Mouse (Mus musculus) 3T3-L1 (cell line): ENCODE results near the gene Foxb2.
"Not testable (repeated sequence)": the region's sequence is repeated elsewhere in the genome, so short reads cannot be mapped to it uniquely, and the experiment has no call there.

ENCODE experiments used
- DNase-seq: peaks from one replicate; pipeline ENCODE4 v3.0.0-alpha.2; 2015; ENCODE audit warnings: low read depth, low spot score

Foxb2 gene

DNA sequence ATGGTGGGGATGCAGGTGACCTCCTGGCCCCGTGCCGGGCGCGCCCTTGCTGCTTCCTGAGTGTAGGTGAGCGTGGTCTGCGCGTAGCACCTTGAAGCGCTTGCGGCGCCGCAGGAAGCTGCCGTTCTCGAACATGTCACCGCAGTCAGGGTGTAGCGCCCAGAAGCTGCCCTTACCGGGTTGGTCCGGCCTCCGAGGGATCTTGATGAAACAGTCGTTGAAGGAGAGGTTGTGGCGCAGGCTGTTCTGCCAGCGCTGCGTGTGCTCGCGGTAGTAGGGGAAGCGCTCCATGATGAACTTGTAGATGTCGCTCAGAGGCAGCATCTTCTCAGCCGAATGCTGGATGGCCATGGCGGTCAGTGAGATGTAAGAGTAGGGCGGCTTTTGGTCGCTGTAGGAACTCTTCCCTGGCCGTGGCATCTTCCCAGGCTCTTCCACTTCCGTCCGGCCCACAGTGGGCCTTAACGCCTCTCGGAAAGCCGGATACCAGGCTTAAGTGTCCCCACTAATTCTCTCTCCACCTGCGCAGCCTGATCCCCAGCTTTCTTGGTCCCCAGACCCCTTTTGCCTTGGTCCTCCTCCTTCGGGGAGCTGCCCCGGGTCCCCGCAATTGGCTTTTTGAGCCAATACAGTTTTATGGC, at the start of gene Foxb2:
Gene Foxb2, minus strand, starts transcription at position 585 of the 641 bp plus-strand sequence.
- no peak for DNase-seq

DNA sequence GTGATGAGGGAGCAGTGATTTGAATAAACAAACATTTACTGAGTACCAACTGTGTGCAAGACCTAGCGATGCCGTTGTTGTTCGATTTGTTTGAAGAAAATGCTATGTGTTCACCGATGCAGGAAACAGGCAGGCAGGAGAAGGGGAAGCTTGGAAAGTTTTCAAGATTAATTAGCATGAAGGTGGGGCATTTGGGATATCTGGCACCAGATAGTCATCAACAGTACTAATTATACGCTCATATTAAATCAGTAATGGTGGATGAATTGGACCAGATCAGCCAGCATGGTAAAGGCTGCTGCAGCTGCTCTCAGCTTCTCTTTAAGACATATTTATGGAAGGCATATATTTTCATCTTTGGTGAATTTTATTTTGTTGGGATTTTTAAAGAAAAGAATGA, 37.9 kb upstream of the Foxb2 start:
- DNase-seq, result no peak

GRCm38 (mm10) chr19:16903106-16903505, 29.5 kb upstream of the Foxb2 start:
- DNase-seq, result peak; percentile 43

- DNase-seq, result peak; percentile 76
Measured at GRCm38 (mm10) chr19:16899716-16900115, 26.1 kb upstream of the Foxb2 start.

GRCm38 (mm10) chr19:16898576-16898975, 25.0 kb upstream of the Foxb2 start:
- DNase-seq, result peak; percentile 96

GRCm38 (mm10) chr19:16876458-16876770, 2.8 kb upstream of the Foxb2 start:
- no peak for DNase-seq

- DNase-seq, result no peak
Measured at GRCm38 (mm10) chr19:16875631-16876457, 2.2 kb upstream of the Foxb2 start.

- DNase-seq, result no peak
Measured at GRCm38 (mm10) chr19:16874991-16875540, 1.5 kb upstream of the Foxb2 start.

- no peak for DNase-seq
Measured at GRCm38 (mm10) chr19:16873942-16874861, 597 bp upstream of the Foxb2 start.

DNA sequence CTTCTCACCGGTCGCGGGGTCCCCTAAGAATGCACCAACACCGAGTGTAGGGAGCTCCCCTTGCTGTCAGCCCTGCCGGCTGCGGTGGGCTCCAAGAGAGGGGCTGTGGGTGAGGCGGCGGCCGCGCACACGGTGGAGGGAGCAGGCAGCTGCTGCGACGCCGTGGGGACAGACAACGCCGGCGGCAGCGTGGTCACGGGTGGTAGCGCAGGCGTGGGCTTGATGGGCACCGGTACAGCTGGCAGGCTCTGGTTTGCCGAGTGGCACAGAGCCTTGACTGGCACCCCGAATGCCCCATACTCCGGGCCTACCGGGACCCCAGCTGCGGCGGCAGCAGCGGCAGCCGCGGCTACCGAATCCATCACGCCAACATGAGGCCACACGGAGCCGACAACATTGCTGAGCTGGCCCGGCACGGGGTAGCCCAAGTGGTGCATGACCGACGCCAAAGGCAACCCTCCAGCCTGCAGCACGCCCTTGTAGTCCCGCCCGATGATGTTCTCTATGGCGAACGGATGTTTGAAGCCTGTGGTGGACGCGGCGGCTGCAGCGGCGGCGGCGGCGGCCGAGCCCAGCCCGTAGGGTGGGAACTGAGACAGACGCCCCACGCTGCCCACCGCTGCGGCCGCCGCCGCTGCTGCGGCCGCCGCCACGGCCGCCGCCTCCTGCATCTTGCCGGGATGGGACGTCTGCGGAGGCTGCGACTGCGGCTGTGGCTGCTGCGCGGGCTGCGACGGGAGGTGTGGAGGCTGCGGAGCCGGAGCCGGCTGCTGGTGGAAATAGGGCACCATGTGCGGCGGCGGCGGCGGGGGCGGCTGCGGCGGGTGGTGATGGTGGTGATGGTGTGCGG, 1.0 kb downstream of the Foxb2 start:
- no peak for DNase-seq

GRCm38 (mm10) chr19:16871192-16871760, 2.3 kb downstream of the Foxb2 start:
- DNase-seq, result no peak

DNA sequence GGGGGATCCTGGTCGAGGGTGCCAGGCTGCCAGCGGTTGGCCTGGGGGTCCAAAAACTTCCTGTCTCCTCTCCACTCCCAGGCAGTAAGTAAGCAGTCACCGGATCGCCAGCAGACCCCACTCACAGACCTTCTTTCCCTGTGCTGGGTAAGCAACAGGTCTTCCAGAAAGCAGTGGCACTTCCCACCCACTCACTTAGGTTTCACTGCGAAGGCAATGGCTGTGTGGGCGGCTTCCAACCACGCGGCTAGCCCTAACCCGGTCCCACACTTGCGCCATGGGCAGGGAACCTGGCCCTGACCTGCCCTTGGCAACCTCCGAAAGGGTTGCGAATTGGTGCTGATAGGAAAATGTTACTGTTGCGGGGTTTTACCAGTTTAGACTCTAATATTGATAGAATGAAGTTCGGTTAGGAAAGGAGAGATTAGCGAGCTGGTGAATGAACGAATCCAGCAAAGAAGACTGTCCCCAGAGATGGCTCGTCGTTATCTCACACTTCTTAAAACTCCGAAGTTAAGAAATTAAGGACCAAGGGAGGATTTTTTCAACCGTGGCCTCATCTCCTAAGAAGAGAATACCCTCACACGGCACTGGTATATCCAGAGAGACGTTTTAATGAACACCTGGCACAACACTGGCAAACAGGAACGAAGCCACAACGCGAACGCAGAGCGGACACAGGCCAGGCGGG, 3.0 kb downstream of the Foxb2 start:
- no peak for DNase-seq

- peak; percentile 65 for DNase-seq
Measured at GRCm38 (mm10) chr19:16868534-16868933, 5.1 kb downstream of the Foxb2 start.

DNA sequence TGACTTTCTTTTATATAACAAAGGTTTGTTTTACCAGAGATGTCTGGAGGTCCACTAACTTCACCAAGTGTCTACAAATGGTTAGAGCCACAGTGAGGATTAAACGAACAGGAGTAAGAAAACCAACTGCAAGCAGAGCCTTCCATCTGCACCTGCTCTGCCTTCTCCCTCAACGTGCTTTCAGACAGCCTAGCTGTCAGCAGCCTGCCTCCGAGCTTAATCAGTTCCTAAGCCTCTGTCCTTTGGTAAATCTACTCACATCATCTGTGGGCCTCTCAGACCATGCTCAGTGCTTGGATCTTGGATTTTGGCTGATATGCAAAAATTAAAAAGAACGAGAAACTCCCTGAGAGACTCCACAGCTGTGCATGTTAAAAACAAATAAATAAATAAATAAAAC, 15.0 kb downstream of the Foxb2 start:
- DNase-seq, result no peak

DNA sequence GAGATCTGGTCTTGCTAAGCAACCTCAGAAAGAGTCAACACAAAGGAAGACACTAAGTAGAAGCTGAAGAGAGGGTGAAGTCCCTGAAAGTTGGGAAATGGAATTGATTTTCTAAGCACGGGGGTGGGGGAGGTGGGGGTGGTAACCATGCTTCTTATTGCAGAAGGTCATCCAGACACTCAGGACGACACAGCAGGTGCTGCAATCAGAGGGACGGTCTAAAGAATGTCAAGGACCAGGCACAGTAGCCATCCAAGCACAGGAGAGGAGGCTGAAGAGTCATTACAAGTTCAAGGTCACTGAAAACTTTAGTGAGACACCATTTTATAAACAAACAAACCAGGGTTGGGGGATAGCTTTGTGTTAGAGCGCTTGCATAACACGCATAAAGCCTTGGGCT, 16.9 kb downstream of the Foxb2 start:
- DNase-seq, result no peak

DNA sequence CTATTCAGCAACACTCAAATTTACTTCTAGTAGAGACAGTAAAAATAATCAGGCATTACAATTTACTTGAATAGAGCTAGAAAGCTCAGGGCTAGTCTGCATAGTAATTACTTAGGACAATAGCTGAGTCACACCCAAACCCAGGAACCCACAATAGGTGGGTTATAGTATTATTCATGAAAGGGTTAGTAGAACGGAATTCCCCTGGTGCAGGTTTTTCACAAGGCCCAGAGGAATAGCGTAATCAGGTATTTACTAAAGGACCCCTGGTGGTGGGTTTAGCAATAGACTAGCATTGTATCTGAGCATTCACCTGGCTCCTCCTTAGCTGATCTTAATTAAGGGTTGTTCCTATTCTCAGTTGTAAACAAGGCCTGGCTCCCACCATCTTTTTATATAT, 29.5 kb downstream of the Foxb2 start:
- DNase-seq, result not testable (repeated sequence)

DNA sequence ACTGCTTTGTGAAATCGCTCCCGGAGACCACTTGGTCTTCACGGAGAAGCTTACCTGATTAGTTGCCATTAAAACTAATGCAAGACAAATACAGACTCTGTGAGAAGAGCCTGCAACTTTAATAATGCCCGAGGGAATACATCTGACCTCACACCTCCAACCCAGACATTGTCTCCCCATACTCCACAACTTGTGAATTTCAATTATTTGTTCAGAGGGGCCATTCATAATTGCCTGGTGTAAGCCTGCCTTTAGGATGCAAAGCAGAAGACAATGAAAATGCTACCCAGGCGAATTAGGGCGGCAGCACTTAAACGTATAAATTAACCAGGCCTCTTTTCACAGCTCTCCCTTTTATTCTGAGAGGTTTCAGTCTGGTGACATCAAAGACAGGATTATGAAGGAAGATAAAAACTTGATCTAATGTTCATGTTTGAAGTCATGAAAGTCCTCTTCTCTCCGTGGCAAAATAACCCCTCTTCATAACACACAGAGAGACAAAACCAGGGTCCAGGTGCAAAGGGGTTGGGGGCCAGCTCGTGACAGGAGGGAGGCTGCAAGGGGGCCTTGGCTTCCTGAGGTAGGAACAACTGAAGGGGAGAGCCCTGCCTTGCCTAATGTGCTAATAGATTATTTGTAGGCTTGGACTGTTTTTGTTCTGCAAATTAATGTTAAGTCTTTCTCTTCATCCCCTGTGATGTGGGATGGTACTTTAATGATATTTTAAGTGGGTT, 31.9 kb downstream of the Foxb2 start:
- DNase-seq, result no peak

- DNase-seq, result no peak
Measured at GRCm38 (mm10) chr19:16841001-16841400, 32.6 kb downstream of the Foxb2 start.

GRCm38 (mm10) chr19:16827657-16828056, 45.9 kb downstream of the Foxb2 start:
- DNase-seq, result no peak
